Mouse (Mus musculus) hindbrain, postnatal 0 days (tissue): Measurements from ENCODE around the gene Gmcl1. TPM values are rescaled to one million over a fixed set of nuclear protein-coding genes. Genes with fewer than 3 reads are reported as not detected.

Experiments
- ATAC-seq: fragments of 200-750 bp; cut with Nextera tagmentation; 2 replicates; pipeline ENCODE4 v1.8.0; 2017; ENCODE audit warnings: mild to moderate bottlenecking, moderate TSS enrichment, moderate library complexity
- DNase-seq: peaks from one replicate; pipeline ENCODE4 v3.0.0-alpha.2; 2015; ENCODE audit warnings: low spot score
- H3K27ac ChIP-seq: fragments of 300-500 bp; sonication (generic); 2 replicates; pipeline ENCODE4 v1.5.1; 2014; ENCODE audit warnings: mild to moderate bottlenecking
- H3K27me3 ChIP-seq: fragments of 300-500 bp; sonication (generic); 2 replicates; pipeline ENCODE4 v1.6.1; 2014; ENCODE audit warnings: low read length, mixed read lengths; ENCODE audit not compliant: insufficient read depth
- H3K36me3 ChIP-seq: fragments of 300-500 bp; sonication (generic); 2 replicates; pipeline ENCODE4 v1.6.1; 2014; ENCODE audit warnings: low read length, mixed read lengths; ENCODE audit not compliant: insufficient read depth
- H3K4me1 ChIP-seq: fragments of 300-500 bp; sonication (generic); 2 replicates; pipeline ENCODE4 v1.6.1; 2014; ENCODE audit warnings: antibody characterized with exemption, low read length, mixed read lengths; ENCODE audit not compliant: insufficient read depth
- H3K4me2 ChIP-seq: fragments of 300-500 bp; sonication (generic); 2 replicates; pipeline ENCODE4 v1.6.1; 2014; ENCODE audit warnings: low read depth, mild to moderate bottlenecking, low read length, moderate library complexity, mixed read lengths
- H3K4me3 ChIP-seq: fragments of 300-500 bp; sonication (generic); 2 replicates; pipeline ENCODE4 v1.5.1; 2014; ENCODE audit warnings: low read length
- H3K9ac ChIP-seq: fragments of 300-500 bp; sonication (generic); replicated peaks from 2 replicates; pipeline ENCODE4 v1.6.1; 2014; ENCODE audit warnings: mild to moderate bottlenecking, low read length, moderate library complexity, mixed read lengths
- H3K9me3 ChIP-seq: fragments of 300-500 bp; sonication (generic); 2 replicates; pipeline ENCODE4 v1.6.1; 2016; ENCODE audit warnings: low read length, mixed read lengths
- CTCF ChIP-seq: IDR thresholded peaks from 2 replicates; pipeline ENCODE4 v1.5.1; 2016; ENCODE audit warnings: antibody characterized with exemption, control low read depth, low read depth
- WGBS: fragments of 180-500 bp; shearing (Covaris S2); extraction: QIAGEN DNeasy Blood & Tissue Kit; methylation state at CpG from one replicate; pipeline ENCODE4 v1.1.7; 2014; 5-methylcytosine and 5-hydroxymethylcytosine counted together
- polyA plus RNA-seq: library from polyadenylated mRNA; unstranded; fragments of >200 nt; fragmentation: Nextera tagmentation; extraction: Ambion mirVana; gene quantifications from 2 replicates; pipeline ENCODE4 v1.2.1, GENCODE M21; 2015
- total RNA-seq: library from RNA; depleted of rRNA; stranded (reverse); fragments of >200 nt; gene quantifications from 2 replicates; pipeline ENCODE4 v1.2.3, GENCODE M21; 2014; rRNA removed

The Gmcl1 gene
- total RNA-seq (15.9 and 23.5 TPM in 2 replicates), polyA plus RNA-seq (25.8 and 26.9 TPM in 2 replicates)

DNA sequence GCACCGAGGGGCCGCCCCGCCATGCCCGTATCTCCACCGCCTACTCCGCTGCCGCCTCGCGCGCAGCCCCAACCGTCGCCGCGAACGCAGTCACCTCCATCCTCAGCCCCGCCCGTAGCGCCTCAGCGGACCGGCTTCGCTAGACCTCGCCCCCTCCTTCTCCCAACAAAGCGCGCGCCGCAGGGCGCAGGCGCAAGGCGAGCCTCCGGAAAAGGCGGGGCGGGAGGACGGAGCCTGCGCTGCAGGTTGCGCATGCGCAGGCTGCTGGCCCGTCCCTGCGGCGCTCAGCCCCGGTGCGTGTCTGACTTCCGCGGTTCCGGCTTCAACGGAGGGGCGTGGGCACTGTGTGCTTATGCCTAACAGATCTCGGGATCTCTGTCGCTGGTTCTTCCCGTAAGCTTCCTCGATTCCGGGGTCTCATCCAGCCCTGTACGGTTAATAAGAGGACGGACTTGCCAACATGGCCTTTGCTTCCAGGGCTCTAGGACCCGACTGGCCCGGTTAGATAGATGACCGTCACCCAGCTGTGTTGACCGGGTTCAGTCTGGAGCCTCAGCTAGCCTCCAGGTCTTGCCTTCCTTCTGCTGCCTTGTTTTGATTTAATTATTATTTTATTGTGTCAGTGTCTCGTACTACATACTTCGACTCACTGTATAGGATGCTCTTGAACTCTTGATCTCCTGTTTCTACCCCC, at the start of gene Gmcl1:
Gene Gmcl1, minus strand, starts transcription at position 201 of the 694 bp plus-strand sequence.
- H3K4me1 ChIP-seq, result peaks cover 14% of the 10 kb centered on the region
- H3K27ac ChIP-seq, result peak within 1 kb of the TSS; percentile 94
- peak within 1 kb of the TSS; percentile 97 for H3K4me3 ChIP-seq
- ATAC-seq, result peak; percentile 96
- peak; percentile 99 for DNase-seq
- under 1% methylated on average over 59 of the region's 59 CpGs for WGBS
- no peak for TF ChIP-seq CTCF
- peak within 1 kb of the TSS; percentile 89 for H3K9ac ChIP-seq
- no peaks in the 10 kb centered on the region for H3K36me3 ChIP-seq
- H3K27me3 ChIP-seq, result no peaks in the 10 kb centered on the region
- peak within 1 kb of the TSS; percentile 83 for H3K4me2 ChIP-seq
- H3K9me3 ChIP-seq, result no peaks in the 10 kb centered on the region

DNA sequence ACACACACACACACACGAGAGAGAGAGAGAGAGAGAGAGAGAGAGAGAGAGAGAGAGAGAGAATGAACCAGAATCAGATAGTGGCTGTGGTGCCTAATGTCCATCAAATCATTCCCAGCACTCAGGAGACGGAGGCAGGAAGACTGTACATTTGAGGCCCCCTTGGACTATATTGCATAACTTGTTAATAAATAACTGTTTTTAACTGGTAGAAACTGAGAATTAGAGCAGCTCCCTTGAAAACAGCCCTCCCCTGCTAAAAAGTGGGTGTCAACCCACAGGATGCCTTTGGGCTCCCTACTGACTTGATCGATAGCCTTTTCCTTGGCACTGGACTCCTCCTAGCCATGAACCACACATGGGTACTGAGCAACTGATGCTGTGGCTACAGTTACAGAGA, 49.2 kb upstream of the Gmcl1 start:
- WGBS, result 74% methylated on average over 3 of the region's 3 CpGs
- Histone ChIP-seq H3K27me3 (no peaks in the 10 kb centered on the region), H3K4me1 (no peaks in the 10 kb centered on the region), H3K9ac (no peak overlapping the region), H3K4me2 (no peak overlapping the region), H3K27ac (no peak overlapping the region), H3K36me3 (no peaks in the 10 kb centered on the region), H3K4me3 (no peak overlapping the region), H3K9me3 (no peaks in the 10 kb centered on the region)
- DNase-seq (no peak), ATAC-seq (no peak)
- TF ChIP-seq CTCF, result no peak

DNA sequence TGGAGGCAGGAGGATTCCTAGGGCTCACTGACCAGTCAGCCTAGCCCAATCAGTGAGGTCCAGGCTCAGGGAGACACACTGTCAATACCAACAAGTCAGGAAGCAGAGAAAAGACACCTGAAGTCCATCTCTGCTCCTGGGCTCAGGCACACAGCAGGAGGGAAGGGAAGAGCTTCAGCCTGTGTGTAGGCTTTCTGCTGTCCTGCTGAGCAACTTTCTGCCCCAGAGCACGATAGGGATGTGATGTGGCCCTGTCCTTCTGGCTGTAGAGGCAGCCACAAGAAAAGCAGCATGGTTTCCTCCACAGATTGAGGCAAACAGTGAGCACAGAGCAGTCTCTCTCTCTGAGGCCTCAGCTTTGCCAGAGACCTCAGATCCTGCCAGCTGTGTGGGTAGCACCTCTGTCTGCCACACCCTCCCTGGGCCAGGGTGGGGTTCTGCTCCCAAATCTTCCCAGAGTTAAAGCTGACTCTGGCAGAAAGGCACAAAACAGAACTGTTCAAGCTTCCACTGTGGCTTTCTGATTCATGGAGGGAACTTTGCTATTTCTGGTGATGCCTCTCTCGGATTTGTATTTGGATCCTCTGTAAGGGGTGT, 48.3 kb upstream of the Gmcl1 start:
- H3K9me3 ChIP-seq, result no peaks in the 10 kb centered on the region
- 26% methylated on average over 2 of the region's 2 CpGs for WGBS
- ATAC-seq (no peak), DNase-seq (no peak)
- no peaks in the 10 kb centered on the region for H3K36me3 ChIP-seq
- no peaks in the 10 kb centered on the region for H3K27me3 ChIP-seq
- no peaks in the 10 kb centered on the region for H3K4me1 ChIP-seq
- TF ChIP-seq CTCF, result no peak
- no peak overlapping the region for H3K4me2 ChIP-seq
- H3K9ac ChIP-seq, result no peak overlapping the region
- no peak overlapping the region for H3K27ac ChIP-seq
- no peak overlapping the region for H3K4me3 ChIP-seq

DNA sequence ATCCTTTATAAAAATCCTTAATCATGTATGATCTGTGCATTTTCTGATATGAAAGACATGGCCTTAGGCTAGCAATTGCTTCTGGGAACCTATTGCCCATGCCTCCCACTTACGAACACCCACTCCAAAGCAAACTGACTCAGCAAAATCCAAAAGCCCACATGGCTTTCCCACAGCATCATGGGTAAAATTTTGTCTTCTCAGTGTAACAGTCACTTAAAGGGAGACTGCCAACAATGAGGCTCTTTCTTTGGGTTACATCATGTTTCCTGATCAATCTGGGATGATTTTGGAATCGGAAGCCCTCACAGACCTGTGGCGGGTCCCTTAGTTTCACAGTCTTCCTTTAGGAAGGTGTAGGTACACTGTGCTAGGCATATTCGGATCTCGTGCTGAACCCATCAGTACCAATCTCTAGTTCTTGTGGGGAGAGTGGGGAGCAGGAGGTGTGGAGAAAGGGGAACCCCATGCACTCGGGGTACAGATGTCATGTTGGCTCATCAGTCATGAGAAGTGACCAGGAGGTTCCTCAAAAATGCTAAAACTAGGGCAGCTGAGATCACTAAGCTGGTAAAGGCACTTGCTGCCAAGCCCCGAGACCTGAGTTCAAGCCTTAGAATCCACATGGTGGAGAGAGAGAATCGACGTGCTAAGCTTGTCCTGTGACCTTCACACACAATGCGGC, 45.9 kb upstream of the Gmcl1 start:
- 95% methylated on average over 10 of the region's 10 CpGs for WGBS
- H3K9ac ChIP-seq, result no peak overlapping the region

DNA sequence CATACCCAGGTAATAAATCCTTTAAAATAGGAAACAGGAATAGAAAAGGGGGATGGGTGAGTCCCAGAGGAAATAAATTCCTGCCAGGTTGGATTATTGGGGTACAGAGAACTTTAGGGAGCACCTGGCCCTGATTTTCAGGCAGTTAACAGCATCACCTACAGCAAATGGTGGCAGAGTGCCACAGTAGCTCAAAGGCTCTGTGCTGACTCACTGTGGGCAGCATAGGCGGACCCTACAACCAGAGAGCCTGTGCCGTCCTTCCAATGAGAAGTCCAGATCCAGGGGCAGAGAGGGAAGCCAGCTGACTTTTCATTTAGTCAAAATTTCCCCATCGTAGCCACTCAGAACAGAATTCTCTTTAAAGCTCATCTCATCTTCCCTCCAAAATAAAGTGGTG, 44.0 kb upstream of the Gmcl1 start:
- no peak overlapping the region for H3K4me2 ChIP-seq

More for the DNA sequence above, 45.9 kb upstream of the Gmcl1 start:
- Histone ChIP-seq H3K4me1 (no peaks in the 10 kb centered on the region), H3K4me3 (no peak overlapping the region), H3K9me3 (no peaks in the 10 kb centered on the region), H3K36me3 (no peaks in the 10 kb centered on the region), H3K4me2 (no peak overlapping the region), H3K27me3 (no peaks in the 10 kb centered on the region), H3K27ac (no peak overlapping the region)
- no peak for ATAC-seq
- no peak for TF ChIP-seq CTCF
- no peak for DNase-seq

DNA sequence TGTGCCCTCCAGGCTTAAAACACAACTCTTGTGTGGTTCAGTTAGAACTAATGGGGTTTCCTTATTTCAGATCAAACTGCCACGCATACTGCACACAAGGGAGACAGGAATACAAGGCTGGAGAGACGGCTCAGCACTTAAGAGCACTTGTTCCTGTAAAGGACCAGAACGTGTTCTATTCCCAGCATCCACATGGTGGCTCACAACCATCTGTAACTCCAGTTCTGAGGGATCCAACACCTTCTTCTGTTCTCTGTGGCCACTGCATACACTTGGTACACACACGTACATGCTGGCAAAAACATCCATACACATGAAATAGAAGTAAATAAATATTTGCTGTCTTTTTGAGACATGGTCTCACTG, 43.5 kb upstream of the Gmcl1 start:
- H3K27me3 ChIP-seq, result no peaks in the 10 kb centered on the region
- ATAC-seq, result no peak
- WGBS, result 55% methylated on average over 4 of the region's 4 CpGs

More for the DNA sequence above, 44.0 kb upstream of the Gmcl1 start:
- no peak overlapping the region for H3K4me3 ChIP-seq
- no peaks in the 10 kb centered on the region for H3K36me3 ChIP-seq
- no peak overlapping the region for H3K9ac ChIP-seq
- no peak for DNase-seq
- ATAC-seq, result no peak
- H3K27ac ChIP-seq, result no peak overlapping the region
- no peaks in the 10 kb centered on the region for H3K4me1 ChIP-seq
- no peaks in the 10 kb centered on the region for H3K9me3 ChIP-seq
- no peak for TF ChIP-seq CTCF
- H3K27me3 ChIP-seq, result no peaks in the 10 kb centered on the region
- WGBS, result 79% methylated on average over 3 of the region's 3 CpGs

More for the DNA sequence above, 43.5 kb upstream of the Gmcl1 start:
- peak; percentile 20 for DNase-seq
- H3K4me3 ChIP-seq, result no peak overlapping the region
- H3K4me2 ChIP-seq, result no peak overlapping the region
- H3K9me3 ChIP-seq, result no peaks in the 10 kb centered on the region
- H3K27ac ChIP-seq, result no peak overlapping the region
- TF ChIP-seq CTCF, result peak; percentile 40
- no peaks in the 10 kb centered on the region for H3K36me3 ChIP-seq
- H3K4me1 ChIP-seq, result no peaks in the 10 kb centered on the region
- no peak overlapping the region for H3K9ac ChIP-seq
